ENCODE assay signal across 18 mouse cellular contexts in the genomic region with DNA sequence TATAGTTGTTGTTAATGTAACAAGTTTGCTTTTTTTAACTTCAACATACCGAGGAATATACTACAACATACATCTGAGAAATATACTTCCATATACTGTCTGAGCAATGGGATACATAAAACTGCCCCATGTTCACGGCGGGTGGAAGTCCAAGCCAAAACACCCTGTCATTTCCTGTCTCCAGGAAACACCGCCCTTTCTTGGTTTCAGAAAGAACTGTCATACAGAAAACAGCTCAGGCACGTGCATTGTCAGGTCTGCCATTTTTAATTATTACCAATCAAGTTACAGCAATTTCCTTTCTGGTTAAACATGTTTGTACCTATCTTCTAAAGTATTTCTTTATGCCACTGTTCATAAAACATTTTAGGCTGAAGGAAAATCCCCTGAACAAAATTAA.
DNase-seq lines count a peak whose midpoint lies in the region; TF ChIP-seq lines count a peak whose summit lies in the region.
"Had no signal": no experiment of that assay in that cellular context is flagged by ENCODE, and none has a peak within 500 bp of the region (broad histone marks: within the 10 kb centered on the region; RNA-seq: fewer than 3 reads in every experiment).

No protein-coding gene starts in this region.

- no peak overlapping the region for H3K9ac ChIP-seq in CH12.LX (ENCODE audit: insufficient read depth, low read depth)
- H3K9ac ChIP-seq: embryonic facial prominence, embryonic 12.5 days; forebrain, embryonic 13.5 days; forebrain, embryonic 15.5 days; forebrain, postnatal 0 days had no signal

- TF ChIP-seq RAD21 in CH12.LX (IDR thresholded peaks at IDR 0.05; ENCODE audit: low read depth, low read length) = no peak

- peak; percentile 89 for DNase-seq in heart, adult 11 months
- no peak for DNase-seq in heart, postnatal 4 days
- DNase-seq in 416B (ENCODE audit: low read depth) (peak; percentile 17), CH12.LX (ENCODE audit: extremely low read depth) (no peak), adipocyte (ENCODE audit: low spot score) (no peak)
- DNase-seq: adrenal gland, adult 8-10 months; adrenal gland, postnatal 14 days; adrenal gland, postnatal 36 days; cerebellum, adult 11-12 months; cerebellum, adult 2 months; cerebellum, adult 9-10 months; cerebellum, postnatal 10 days; cerebellum, postnatal 25 days; forebrain, postnatal 0 days had no signal

- dilution Hi-C loops in CH12.LX (cut with MboI; ENCODE audit: extremely low pct_ligation_motif_present, extremely low pct_unique_long_range_greater_than_20kb, low sequenced_read_pairs) = no loop called here

- TF ChIP-seq CTCF in CH12.LX (conservative IDR thresholded peaks at IDR 0.05 in 1 of 2, IDR thresholded peaks at IDR 0.05 in 1 of 2; ENCODE audit: low read depth in 2 of 2, low read length in 2 of 2) = no peak

- in situ Hi-C loops in CH12.LX (cut with MboI; ENCODE audit: low pct_ligation_motif_present, low pct_unique_long_range_greater_than_20kb, low sequenced_read_pairs) = no loop called here

- no peak for TF ChIP-seq POLR2A in CH12.LX (IDR thresholded peaks at IDR 0.05; ENCODE audit: low read depth, low read length)

- H3K27ac ChIP-seq in CH12.LX (ENCODE audit: insufficient read depth, low read depth) = no peak overlapping the region
- H3K27ac ChIP-seq: embryonic facial prominence, embryonic 10.5 days; embryonic facial prominence, embryonic 12.5 days; forebrain, embryonic 13.5 days; forebrain, embryonic 15.5 days had no signal

- peaks cover 7% of the 10 kb centered on the region for H3K9me3 ChIP-seq in CH12.LX (replicated peaks; ENCODE audit: low read length)
- H3K9me3 ChIP-seq: embryonic facial prominence, embryonic 12.5 days; forebrain, embryonic 13.5 days; forebrain, embryonic 15.5 days had no signal

- H3K27me3 ChIP-seq in CH12.LX (replicated peaks) = no peaks in the 10 kb centered on the region
- H3K27me3 ChIP-seq: embryonic facial prominence, embryonic 12.5 days; forebrain, embryonic 13.5 days; forebrain, embryonic 15.5 days had no signal

- no peak overlapping the region for H3K4me2 ChIP-seq in CH12.LX (ENCODE audit: insufficient read depth, low read depth, poor library complexity, severe bottlenecking)
- H3K4me2 ChIP-seq: embryonic facial prominence, embryonic 12.5 days; forebrain, embryonic 13.5 days; forebrain, embryonic 15.5 days had no signal

- no peaks in the 10 kb centered on the region for H3K79me2 ChIP-seq in CH12.LX (replicated peaks; ENCODE audit: control insufficient read depth, extremely low read depth, insufficient read depth, poor library complexity, severe bottlenecking)

- no peak for TF ChIP-seq EP300 in CH12.LX (IDR thresholded peaks at IDR 0.05; ENCODE audit: low read length)

- peaks cover 8 to 23% of the 10 kb centered on the region in 2 experiments for H3K36me3 ChIP-seq in CH12.LX (replicated peaks in 1 of 2; ENCODE audit: control insufficient read depth in 1 of 2, insufficient read depth in 1 of 2, low read length in 1 of 2)
- H3K36me3 ChIP-seq: forebrain, embryonic 15.5 days had no signal

- H3K4me1 ChIP-seq in CH12.LX (ENCODE audit: control insufficient read depth in 1 of 2, insufficient read depth in 2 of 2) = peaks cover 3 to 7% of the 10 kb centered on the region in 2 experiments; a peak in 2 of 4 replicates
- H3K4me1 ChIP-seq: forebrain, embryonic 13.5 days; forebrain, embryonic 15.5 days had no signal

- no peak overlapping the region for H3K4me3 ChIP-seq in CH12.LX (replicated peaks in 1 of 3; ENCODE audit: low read depth in 2 of 3, low read length in 2 of 3, poor library complexity in 1 of 3)
- H3K4me3 ChIP-seq: embryonic facial prominence, embryonic 10.5 days; embryonic facial prominence, embryonic 12.5 days; forebrain, embryonic 13.5 days; forebrain, embryonic 15.5 days had no signal

TF ChIP-seq in CH12.LX, 34 proteins besides CTCF, POLR2A, EP300 and RAD21:
- no peak for TF ChIP-seq CHD1 (IDR thresholded peaks at IDR 0.05; ENCODE audit: low read depth, low read length)
- TF ChIP-seq ZNF384 (IDR thresholded peaks at IDR 0.05; ENCODE audit: low read depth, low read length) = no peak
- TF ChIP-seq BHLHE40 (IDR thresholded peaks at IDR 0.05; ENCODE audit: low read depth, low read length) = peak; percentile 71
- no peak for TF ChIP-seq TBP (conservative IDR thresholded peaks at IDR 0.05; ENCODE audit: low read depth, low read length)

Comparison
In these comparisons a context has a peak if more than half of its experiments do, and no peak if none do; other contexts are left out.
1. DNase-seq: peak in heart, adult 11 months (single experiment) and 416B (single experiment); none in heart, postnatal 4 days (single experiment), CH12.LX (single experiment) and adipocyte (single experiment).